In the genomic region with DNA sequence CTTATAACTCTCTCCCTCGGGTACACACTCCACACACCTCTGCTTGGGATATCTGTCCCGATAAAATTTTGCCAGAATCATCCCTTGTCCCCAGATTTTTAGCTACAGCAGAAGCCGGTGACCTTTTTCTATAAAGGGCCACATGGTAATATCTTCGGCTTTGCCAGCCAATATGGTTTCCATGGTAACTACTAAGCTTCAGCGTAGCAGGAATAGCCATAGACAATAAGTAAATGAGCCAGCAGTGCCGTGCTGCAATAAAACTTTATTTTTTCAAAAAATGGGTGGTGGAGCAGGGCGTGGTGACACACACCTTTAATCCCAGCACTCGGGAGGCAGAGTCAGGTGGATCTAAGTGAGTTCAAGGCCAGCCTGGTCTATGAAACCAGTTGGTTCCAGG, we compare ENCODE assay signal across 14 mouse cellular contexts.
A peak's percentile ranks its signal among the peaks of the same experiment; 100 is the strongest.
DNase-seq lines count a peak whose midpoint lies in the region; ATAC-seq and TF ChIP-seq lines count a peak whose summit lies in the region.
"Had no signal": no experiment of that assay in that cellular context is flagged by ENCODE, and none has a peak within 500 bp of the region (broad histone marks: within the 10 kb centered on the region; RNA-seq: fewer than 3 reads in every experiment).

No protein-coding gene starts in this region.

- no peaks in the 10 kb centered on the region; the same call in 1 of the 2 replicates for H3K9me3 ChIP-seq in hindbrain, embryonic 13.5 days
- H3K9me3 ChIP-seq in hindbrain, embryonic 12.5 days (replicated peaks), result peaks cover 9% of the 10 kb centered on the region; the same call in 1 of the 2 replicates
- H3K9me3 ChIP-seq in midbrain, embryonic 16.5 days (replicated peaks; ENCODE audit: control insufficient read depth, low read length, poor library complexity, severe bottlenecking), result no peaks in the 10 kb centered on the region; the same call in 1 of the 2 replicates

- TF ChIP-seq CTCF in testis, adult 2 months (IDR thresholded peaks at IDR 0.05; ENCODE audit: control insufficient read depth, insufficient read depth, insufficient replicate concordance, low read depth, low read length), result no peak
- no peak for TF ChIP-seq CTCF in heart, adult 2 months (IDR thresholded peaks at IDR 0.05)

- intact Hi-C loops in heart, adult 2 months (cut with DNase I), result no loop called here

- peaks cover 32% of the 10 kb centered on the region for H3K4me1 ChIP-seq in hindbrain, embryonic 13.5 days (replicated peaks)
- H3K4me1 ChIP-seq in hindbrain, embryonic 12.5 days, result peaks cover 21% of the 10 kb centered on the region
- H3K4me1 ChIP-seq in testis, adult 2 months (ENCODE audit: control insufficient read depth, insufficient read depth, low read length), result peaks cover 14% of the 10 kb centered on the region
- peaks cover 25% of the 10 kb centered on the region for H3K4me1 ChIP-seq in midbrain, embryonic 16.5 days (ENCODE audit: control insufficient read depth, insufficient read depth, low read length)
- H3K4me1 ChIP-seq in heart, adult 2 months (ENCODE audit: control insufficient read depth, insufficient read depth, low read length), result no peaks in the 10 kb centered on the region

- no peak overlapping the region for H3K4me3 ChIP-seq in hindbrain, embryonic 13.5 days
- H3K4me3 ChIP-seq in hindbrain, embryonic 12.5 days, result no peak overlapping the region
- peak overlapping the region; percentile 52 for H3K4me3 ChIP-seq in testis, adult 2 months (ENCODE audit: control insufficient read depth, low read depth, low read length)
- H3K4me3 ChIP-seq in midbrain, embryonic 16.5 days (ENCODE audit: low read depth, low read length), result no peak overlapping the region
- no peak overlapping the region for H3K4me3 ChIP-seq in heart, adult 2 months
- H3K4me3 ChIP-seq: limb, embryonic 12.5 days had no signal

- no peak overlapping the region for H3K4me2 ChIP-seq in hindbrain, embryonic 13.5 days
- H3K4me2 ChIP-seq in hindbrain, embryonic 12.5 days (replicated peaks), result no peak overlapping the region
- peak overlapping the region; percentile 41 for H3K4me2 ChIP-seq in midbrain, embryonic 16.5 days (ENCODE audit: low read length)
- H3K4me2 ChIP-seq: limb, embryonic 12.5 days had no signal

- no peak for ATAC-seq in hindbrain, embryonic 13.5 days (ENCODE audit: low FRiP score)
- no peak for ATAC-seq in hindbrain, embryonic 12.5 days (ENCODE audit: low FRiP score)
- ATAC-seq in midbrain, embryonic 16.5 days, result peak; percentile 20; the same call in 1 of the 2 replicates

- DNase-seq in testis, postnatal 10 days (ENCODE audit: low spot score), result no peak
- DNase-seq in ovary, postnatal 10 days (ENCODE audit: low spot score), result no peak
- no peak for DNase-seq in heart, adult 2 months
- no peak for DNase-seq in urinary bladder, adult 2 months (ENCODE audit: low spot score)
- DNase-seq: B cell, adult 2 months; cerebellum, adult 11-12 months; heart, adult 18-20 months; right cerebral cortex, postnatal 25 days had no signal

- TF ChIP-seq POLR2A in testis, adult 2 months (IDR thresholded peaks at IDR 0.05; ENCODE audit: control insufficient read depth, low read depth, low read length), result no peak
- TF ChIP-seq POLR2A in heart, adult 2 months (IDR thresholded peaks at IDR 0.05; ENCODE audit: insufficient read depth, low read depth, low read length), result no peak

- peak overlapping the region; percentile 76 for H3K27ac ChIP-seq in hindbrain, embryonic 13.5 days
- H3K27ac ChIP-seq in hindbrain, embryonic 12.5 days, result no peak overlapping the region
- H3K27ac ChIP-seq in testis, adult 2 months (ENCODE audit: control insufficient read depth, insufficient read depth, low read depth, low read length), result peak overlapping the region; percentile 73
- H3K27ac ChIP-seq in midbrain, embryonic 16.5 days (ENCODE audit: low read length), result peak overlapping the region; percentile 81
- H3K27ac ChIP-seq in heart, adult 2 months, result no peak overlapping the region
- H3K27ac ChIP-seq: limb, embryonic 12.5 days; liver, embryonic 14.5 days had no signal

- H3K9ac ChIP-seq in hindbrain, embryonic 13.5 days, result no peak overlapping the region
- H3K9ac ChIP-seq in hindbrain, embryonic 12.5 days, result no peak overlapping the region
- peak overlapping the region; percentile 46; the same call in 1 of the 2 replicates for H3K9ac ChIP-seq in midbrain, embryonic 16.5 days (ENCODE audit: low read depth, low read length)
- H3K9ac ChIP-seq in heart, adult 2 months (ENCODE audit: low read depth, low read length), result no peak overlapping the region
- H3K9ac ChIP-seq: limb, embryonic 12.5 days; liver, embryonic 14.5 days had no signal

- no peaks in the 10 kb centered on the region for H3K36me3 ChIP-seq in hindbrain, embryonic 13.5 days
- no peaks in the 10 kb centered on the region for H3K36me3 ChIP-seq in hindbrain, embryonic 12.5 days
- H3K36me3 ChIP-seq in testis, adult 2 months (ENCODE audit: control insufficient read depth, insufficient read depth, low read length), result no peaks in the 10 kb centered on the region
- H3K36me3 ChIP-seq in midbrain, embryonic 16.5 days (ENCODE audit: control insufficient read depth, insufficient read depth, low read length), result no peaks in the 10 kb centered on the region
- H3K36me3 ChIP-seq in heart, adult 2 months (ENCODE audit: control insufficient read depth, insufficient read depth, low read length), result no peaks in the 10 kb centered on the region
- H3K36me3 ChIP-seq: limb, embryonic 12.5 days had no signal

- no peak for TF ChIP-seq EP300 in heart, adult 2 months (IDR thresholded peaks at IDR 0.05; ENCODE audit: insufficient read depth, low read depth, low read length)

- no peaks in the 10 kb centered on the region for H3K79me2 ChIP-seq in heart, adult 2 months (replicated peaks; ENCODE audit: control insufficient read depth, insufficient read depth, low read length)

- no peaks in the 10 kb centered on the region for H3K27me3 ChIP-seq in hindbrain, embryonic 13.5 days
- no peaks in the 10 kb centered on the region for H3K27me3 ChIP-seq in hindbrain, embryonic 12.5 days
- H3K27me3 ChIP-seq in testis, adult 2 months (ENCODE audit: control insufficient read depth, insufficient read depth, low read length), result no peaks in the 10 kb centered on the region
- H3K27me3 ChIP-seq in midbrain, embryonic 16.5 days (ENCODE audit: control insufficient read depth, insufficient read depth, low read depth, low read length), result no peaks in the 10 kb centered on the region
- H3K27me3 ChIP-seq in heart, adult 2 months (ENCODE audit: control insufficient read depth, insufficient read depth, low read length), result no peaks in the 10 kb centered on the region
- H3K27me3 ChIP-seq: limb, embryonic 12.5 days had no signal

- 57% methylated on average over 8 of the region's 8 CpGs for WGBS in hindbrain, embryonic 13.5 days
- WGBS in hindbrain, embryonic 12.5 days, result 62% methylated on average over 8 of the region's 8 CpGs
- 30% methylated on average over 8 of the region's 8 CpGs for WGBS in midbrain, embryonic 16.5 days
- 84% methylated on average over 8 of the region's 8 CpGs for WGBS in heart, adult 2 months

Comparison
In these comparisons a context has a peak if more than half of its experiments do, and no peak if none do; other contexts are left out.
1. H3K27ac ChIP-seq: peak in hindbrain, embryonic 13.5 days (single experiment), testis, adult 2 months (single experiment) and midbrain, embryonic 16.5 days (single experiment); none in hindbrain, embryonic 12.5 days (single experiment) and heart, adult 2 months (single experiment).